8 mouse cellular contexts compared by ENCODE assay signal in genomic region chr7:31050921-31051320, GRCm38 (mm10). TPM values are rescaled to one million over a fixed set of nuclear protein-coding genes. Genes with fewer than 3 reads are reported as not detected.
A peak's percentile ranks its signal among the peaks of the same experiment; 100 is the strongest.
DNase-seq lines count a peak whose midpoint lies in the region; ATAC-seq lines count a peak whose summit lies in the region.

No protein-coding gene starts in this region.

- peaks cover 51% of the 10 kb centered on the region for H3K27me3 ChIP-seq in lung, embryonic 15.5 days
- peaks cover 47% of the 10 kb centered on the region for H3K27me3 ChIP-seq in embryonic facial prominence, embryonic 14.5 days (replicated peaks; ENCODE audit: control insufficient read depth, insufficient read depth, low read length)

- no peaks in the 10 kb centered on the region for H3K9me3 ChIP-seq in lung, embryonic 15.5 days
- H3K9me3 ChIP-seq in embryonic facial prominence, embryonic 14.5 days (ENCODE audit: control insufficient read depth, low read length), result no peaks in the 10 kb centered on the region

- intact Hi-C loops in left cerebral cortex, postnatal 14 days (cut with DNase I), result no loop called here

- 4% methylated on average over 9 of the region's 9 CpGs for WGBS in lung, embryonic 15.5 days
- WGBS in embryonic facial prominence, embryonic 14.5 days, result 2% methylated on average over 9 of the region's 9 CpGs

- no peak overlapping the region for H3K27ac ChIP-seq in lung, embryonic 15.5 days
- H3K27ac ChIP-seq in embryonic facial prominence, embryonic 14.5 days (replicated peaks; ENCODE audit: low read depth, low read length), result no peak overlapping the region

- ATAC-seq in lung, embryonic 15.5 days (ENCODE audit: borderline replicate concordance, extremely low read depth, low FRiP score, low TSS enrichment), result no peak
- ATAC-seq in embryonic facial prominence, embryonic 14.5 days (ENCODE audit: low read depth), result no peak

- no peaks in the 10 kb centered on the region for H3K36me3 ChIP-seq in lung, embryonic 15.5 days
- no peaks in the 10 kb centered on the region for H3K36me3 ChIP-seq in embryonic facial prominence, embryonic 14.5 days (ENCODE audit: control insufficient read depth, insufficient read depth, low read length)

- no peak overlapping the region for H3K9ac ChIP-seq in lung, embryonic 15.5 days
- H3K9ac ChIP-seq in embryonic facial prominence, embryonic 14.5 days (ENCODE audit: low read depth, low read length), result peak overlapping the region; percentile 40; the same call in 1 of the 2 replicates

- H3K4me2 ChIP-seq in lung, embryonic 15.5 days, result peak overlapping the region; percentile 37
- H3K4me2 ChIP-seq in embryonic facial prominence, embryonic 14.5 days (ENCODE audit: low read depth, low read length), result peak overlapping the region; percentile 49

- H3K4me1 ChIP-seq in lung, embryonic 15.5 days, result peaks cover 64% of the 10 kb centered on the region
- peaks cover 55% of the 10 kb centered on the region for H3K4me1 ChIP-seq in embryonic facial prominence, embryonic 14.5 days (ENCODE audit: control insufficient read depth, insufficient read depth, low read length)

- DNase-seq in lung, postnatal 4 days, result no peak
- DNase-seq in embryonic facial prominence, embryonic 14.5 days (ENCODE audit: low spot score), result no peak
- DNase-seq in left cerebral cortex, postnatal 14 days (ENCODE audit: low spot score in 2 of 2), result peak; percentile 63 to 67
- DNase-seq in retina, postnatal 1 day, result peak; percentile 58
- no peak for DNase-seq in urinary bladder, adult 18-20 months (ENCODE audit: low spot score in 2 of 2)
- no peak for DNase-seq in lung, postnatal 14 days
- no peak for DNase-seq in natural killer cell, adult 2 months (ENCODE audit: low spot score in 2 of 2)

- H3K4me3 ChIP-seq in lung, embryonic 15.5 days, result no peak overlapping the region
- peak overlapping the region; percentile 32 for H3K4me3 ChIP-seq in embryonic facial prominence, embryonic 14.5 days (ENCODE audit: low read depth, low read length)

RNA-seq across cellular contexts. Expression of gene Fxyd7, which starts 0.3 kb away (rescaled TPM):
- 5.2 and 5.3 TPM in 2 replicates for polyA plus RNA-seq in lung, embryonic 15.5 days (2015; fragmentation: Nextera tagmentation; extraction: Ambion mirVana)
- 37.0 and 40.9 TPM in 2 replicates for polyA plus RNA-seq in embryonic facial prominence, embryonic 14.5 days (2014; fragmentation: Nextera tagmentation; extraction: Ambion mirVana)
- 100 to 1,000 TPM; 326 to 365 TPM for total RNA-seq in left cerebral cortex, postnatal 14 days (2021)

RNA-seq across cellular contexts. Expression of gene Fxyd1, which starts 6.1 kb away (rescaled TPM):
- 82.5 and 86.9 TPM in 2 replicates for polyA plus RNA-seq in lung, embryonic 15.5 days (2015; fragmentation: Nextera tagmentation; extraction: Ambion mirVana)
- 113 and 135 TPM in 2 replicates for polyA plus RNA-seq in embryonic facial prominence, embryonic 14.5 days (2014; fragmentation: Nextera tagmentation; extraction: Ambion mirVana)
- total RNA-seq in left cerebral cortex, postnatal 14 days (2021), result 10 to 100 TPM; 46.1 to 47.7 TPM

RNA-seq across cellular contexts. Expression of gene Lgi4, which starts 8.2 kb away (rescaled TPM):
- polyA plus RNA-seq in lung, embryonic 15.5 days (2015; fragmentation: Nextera tagmentation; extraction: Ambion mirVana), result 0.21 and 0.35 TPM in 2 replicates
- polyA plus RNA-seq in embryonic facial prominence, embryonic 14.5 days (2014; fragmentation: Nextera tagmentation; extraction: Ambion mirVana), result 0.86 and 1.6 TPM in 2 replicates
- 10 to 100 TPM; 16.2 to 17.5 TPM for total RNA-seq in left cerebral cortex, postnatal 14 days (2021)

RNA-seq across cellular contexts. Expression of gene Fxyd5, which starts 8.6 kb away (rescaled TPM):
- 50.1 TPM in 2 replicates for polyA plus RNA-seq in lung, embryonic 15.5 days (2015; fragmentation: Nextera tagmentation; extraction: Ambion mirVana)
- polyA plus RNA-seq in embryonic facial prominence, embryonic 14.5 days (2014; fragmentation: Nextera tagmentation; extraction: Ambion mirVana), result 57.0 and 64.6 TPM in 2 replicates
- 10 to 100 TPM; 36.3 to 37.2 TPM for total RNA-seq in left cerebral cortex, postnatal 14 days (2021)

RNA-seq across cellular contexts. Expression of gene Fxyd3, which starts 25.6 kb away (rescaled TPM):
- 50.1 and 54.3 TPM in 2 replicates for polyA plus RNA-seq in lung, embryonic 15.5 days (2015; fragmentation: Nextera tagmentation; extraction: Ambion mirVana)
- polyA plus RNA-seq in embryonic facial prominence, embryonic 14.5 days (2014; fragmentation: Nextera tagmentation; extraction: Ambion mirVana), result 48.8 and 71.7 TPM in 2 replicates
- total RNA-seq in left cerebral cortex, postnatal 14 days (2021), result not detected

Comparison
In these comparisons a context has a peak if more than half of its experiments do, and no peak if none do; other contexts are left out.
1. DNase-seq: peak in left cerebral cortex, postnatal 14 days (2 of 2) and retina, postnatal 1 day (single experiment); none in lung, postnatal 4 days (0 of 2), embryonic facial prominence, embryonic 14.5 days (single experiment), urinary bladder, adult 18-20 months (0 of 2), lung, postnatal 14 days (single experiment) and natural killer cell, adult 2 months (0 of 2).